In the genomic region with DNA sequence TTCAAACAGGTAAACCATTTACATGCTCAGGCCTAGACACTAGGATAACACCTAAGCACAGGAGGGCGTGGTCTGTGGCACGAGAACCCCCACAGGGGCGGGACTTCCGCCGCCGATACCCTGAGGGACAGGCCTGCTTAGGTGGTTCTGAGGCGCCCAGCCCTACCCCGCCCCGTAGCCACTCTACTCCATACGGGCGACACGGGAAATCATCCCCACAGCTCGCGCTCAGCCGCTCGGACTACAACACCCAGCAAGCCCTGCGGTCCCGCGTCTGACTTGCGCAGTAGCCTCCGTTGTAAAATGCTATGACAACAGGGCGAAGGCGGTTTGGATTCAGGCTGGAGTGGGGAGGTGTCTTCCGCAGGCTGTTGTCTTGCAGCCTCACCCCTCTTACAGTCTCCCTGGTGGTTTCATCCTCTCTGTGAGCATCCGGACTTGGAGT, we compare ENCODE assay signal across 8 mouse cellular contexts. TPM values are rescaled to one million over a fixed set of nuclear protein-coding genes. Genes with fewer than 3 reads are reported as not detected.
DNase-seq lines count a peak whose midpoint lies in the region; ATAC-seq and TF ChIP-seq lines count a peak whose summit lies in the region.

Bbs9 (plus strand) TSS at position 292 of the 445 bp plus-strand sequence.

- peaks cover 1% of the 10 kb centered on the region; the same call in 1 of the 2 replicates for H3K4me1 ChIP-seq in bone marrow, adult 2 months (ENCODE audit: control insufficient read depth, insufficient read depth, low read length)
- H3K4me1 ChIP-seq in embryonic facial prominence, embryonic 15.5 days = peaks cover 3% of the 10 kb centered on the region; the same call in 1 of the 2 replicates
- H3K4me1 ChIP-seq in limb, embryonic 14.5 days (ENCODE audit: control insufficient read depth, insufficient read depth, low read length) = peaks cover 5% of the 10 kb centered on the region; the same call in 1 of the 2 replicates
- H3K4me1 ChIP-seq in midbrain, postnatal 0 days (ENCODE audit: insufficient read depth, low read length) = no peaks in the 10 kb centered on the region; the same call in 1 of the 2 replicates

- H3K9ac ChIP-seq in embryonic facial prominence, embryonic 15.5 days = peak within 1 kb of the TSS; percentile 55
- H3K9ac ChIP-seq in limb, embryonic 14.5 days (ENCODE audit: low read depth, low read length, severe bottlenecking) = peak within 1 kb of the TSS; percentile 60
- H3K9ac ChIP-seq in midbrain, postnatal 0 days (replicated peaks; ENCODE audit: low read length, poor library complexity, severe bottlenecking) = peak within 1 kb of the TSS; percentile 46

- peak; percentile 94 for DNase-seq in 416B (ENCODE audit: low read depth)
- peak; percentile 94 for DNase-seq in heart, adult 8-10 months (ENCODE audit: low spot score)
- peak; percentile 96 for DNase-seq in kidney, adult 9 months
- peak; percentile 90 for DNase-seq in limb, embryonic 14.5 days (ENCODE audit: low spot score)
- peak; percentile 96 for DNase-seq in midbrain, postnatal 0 days (ENCODE audit: low spot score)
- DNase-seq in spleen, postnatal 14 days (ENCODE audit: low spot score in 2 of 2) = peak; percentile 81 to 87

- H3K27ac ChIP-seq in bone marrow, adult 2 months (ENCODE audit: control insufficient read depth, insufficient read depth, low read depth, low read length, poor library complexity) = peak within 1 kb of the TSS; percentile 20; the same call in 1 of the 2 replicates
- peak within 1 kb of the TSS; percentile 79 for H3K27ac ChIP-seq in embryonic facial prominence, embryonic 15.5 days (replicated peaks)
- peak within 1 kb of the TSS; percentile 64 for H3K27ac ChIP-seq in limb, embryonic 14.5 days (replicated peaks; ENCODE audit: low read depth, low read length)
- H3K27ac ChIP-seq in midbrain, postnatal 0 days (ENCODE audit: low read depth, low read length) = peak within 1 kb of the TSS; percentile 77

- no peaks in the 10 kb centered on the region for H3K9me3 ChIP-seq in embryonic facial prominence, embryonic 15.5 days (replicated peaks)
- H3K9me3 ChIP-seq in limb, embryonic 14.5 days (ENCODE audit: control insufficient read depth, low read length) = no peaks in the 10 kb centered on the region
- H3K9me3 ChIP-seq in midbrain, postnatal 0 days (ENCODE audit: low read length) = no peaks in the 10 kb centered on the region

- peak; percentile 98 for ATAC-seq in embryonic facial prominence, embryonic 15.5 days (ENCODE audit: insufficient number of reproducible peaks, low FRiP score, low TSS enrichment, low read depth)
- ATAC-seq in limb, embryonic 14.5 days (ENCODE audit: low FRiP score, low read depth) = peak; percentile 97
- ATAC-seq in midbrain, postnatal 0 days (ENCODE audit: low FRiP score) = peak; percentile 97

- peak within 1 kb of the TSS; percentile 84 for H3K4me3 ChIP-seq in bone marrow, adult 2 months (replicated peaks; ENCODE audit: control insufficient read depth, low read depth, low read length)
- peak within 1 kb of the TSS; percentile 68 for H3K4me3 ChIP-seq in embryonic facial prominence, embryonic 15.5 days (replicated peaks)
- H3K4me3 ChIP-seq in limb, embryonic 14.5 days (replicated peaks; ENCODE audit: low read length) = peak within 1 kb of the TSS; percentile 61
- peak within 1 kb of the TSS; percentile 57 for H3K4me3 ChIP-seq in midbrain, postnatal 0 days (ENCODE audit: low read depth, low read length)

- peak within 1 kb of the TSS; percentile 82 for H3K4me2 ChIP-seq in embryonic facial prominence, embryonic 15.5 days (replicated peaks)
- peak within 1 kb of the TSS; percentile 60 for H3K4me2 ChIP-seq in limb, embryonic 14.5 days (replicated peaks; ENCODE audit: low read depth, low read length, severe bottlenecking)
- peak within 1 kb of the TSS; percentile 76 for H3K4me2 ChIP-seq in midbrain, postnatal 0 days (ENCODE audit: low read depth, low read length, poor library complexity, severe bottlenecking)

- H3K27me3 ChIP-seq in embryonic facial prominence, embryonic 15.5 days = no peaks in the 10 kb centered on the region
- H3K27me3 ChIP-seq in limb, embryonic 14.5 days (ENCODE audit: control insufficient read depth, insufficient read depth, low read length) = no peaks in the 10 kb centered on the region
- no peaks in the 10 kb centered on the region for H3K27me3 ChIP-seq in midbrain, postnatal 0 days (ENCODE audit: insufficient read depth, low read length)

- TF ChIP-seq POLR2A in bone marrow, adult 2 months (IDR thresholded peaks at IDR 0.05; ENCODE audit: borderline replicate concordance, control insufficient read depth, low read depth, low read length) = no peak
- TF ChIP-seq POLR2A in limb, embryonic 14.5 days (IDR thresholded peaks at IDR 0.05; ENCODE audit: borderline replicate concordance, extremely low read depth, insufficient read depth, insufficient read length) = no peak

- no peaks in the 10 kb centered on the region for H3K36me3 ChIP-seq in embryonic facial prominence, embryonic 15.5 days
- no peaks in the 10 kb centered on the region for H3K36me3 ChIP-seq in limb, embryonic 14.5 days (ENCODE audit: control insufficient read depth, insufficient read depth, low read length)
- no peaks in the 10 kb centered on the region for H3K36me3 ChIP-seq in midbrain, postnatal 0 days (ENCODE audit: insufficient read depth, low read length)

- no peak for TF ChIP-seq CTCF in bone marrow, adult 2 months (IDR thresholded peaks at IDR 0.05; ENCODE audit: control insufficient read depth, insufficient read depth, low read length)
- no peak for TF ChIP-seq CTCF in midbrain, postnatal 0 days (IDR thresholded peaks at IDR 0.05)

- WGBS in bone marrow, adult 2 months = under 1% methylated on average over 25 of the region's 25 CpGs
- under 1% methylated on average over 25 of the region's 25 CpGs for WGBS in embryonic facial prominence, embryonic 15.5 days
- WGBS in limb, embryonic 14.5 days = under 1% methylated on average over 24 of the region's 25 CpGs
- WGBS in midbrain, postnatal 0 days = under 1% methylated on average over 25 of the region's 25 CpGs

RNA-seq across cellular contexts. Expression of gene Bbs9, which starts in this region (rescaled TPM):
- polyA plus RNA-seq in bone marrow, adult 2 months (2011; ENCODE audit: insufficient read depth, insufficient read length, low replicate concordance, missing spikeins) = 4.5 and 8.0 TPM in 2 replicates
- polyA plus RNA-seq in embryonic facial prominence, embryonic 15.5 days (2015; fragmentation: Nextera tagmentation; extraction: Ambion mirVana) = 12.8 and 15.0 TPM in 2 replicates
- total RNA-seq in heart, adult 8-10 months (2022) = 10 to 100 TPM; 13.9 to 15.2 (median 14.9) TPM
- polyA plus RNA-seq in limb, embryonic 14.5 days (2012; rRNA removed) = 15.7 and 16.6 TPM in 2 replicates
- polyA plus RNA-seq in limb, embryonic 14.5 days (2014; fragmentation: Nextera tagmentation; extraction: Ambion mirVana) = 12.7 and 14.7 TPM in 2 replicates
- total RNA-seq in midbrain, postnatal 0 days (2014; rRNA removed) = 38.2 and 40.0 TPM in 2 replicates
- polyA plus RNA-seq in midbrain, postnatal 0 days (2015; fragmentation: Nextera tagmentation; extraction: Ambion mirVana) = 19.7 and 22.6 TPM in 2 replicates

Comparison
In these comparisons a context has a peak if more than half of its experiments do, and no peak if none do; other contexts are left out.
1. Peak in every context shown above with its lines: DNase-seq, ATAC-seq, H3K4me3 ChIP-seq and H3K27ac ChIP-seq.
2. H3K27ac ChIP-seq: peak in every context shown above with its lines; median percentile 79 in embryonic facial prominence, embryonic 15.5 days; 77 in midbrain, postnatal 0 days; 64 in limb, embryonic 14.5 days; 20 in bone marrow, adult 2 months.